Mouse (Mus musculus) embryonic facial prominence, embryonic 11.5 days (tissue): ENCODE results near the gene Kcnk4. TPM values are rescaled to one million over a fixed set of nuclear protein-coding genes. Genes with fewer than 3 reads are reported as not detected.

Experiments
- ATAC-seq: fragments of 200-750 bp; cut with Nextera tagmentation; replicated peaks from 2 replicates; pipeline ENCODE4 v1.8.0; 2017; ENCODE audit warnings: low read depth; ENCODE audit not compliant: insufficient number of reproducible peaks, low FRiP score, low TSS enrichment
- DNase-seq: peaks from one replicate; pipeline ENCODE4 v3.0.0-alpha.2; 2015; ENCODE audit warnings: low spot score
- H3K27ac ChIP-seq: fragments of 300-500 bp; sonication (generic); replicated peaks from 2 replicates; pipeline ENCODE4 v1.5.1; 2014; ENCODE audit warnings: mild to moderate bottlenecking, low read depth, low read length, control low read depth
- H3K27me3 ChIP-seq: fragments of 300-500 bp; sonication (generic); 2 replicates; pipeline ENCODE4 v1.6.1; 2014; ENCODE audit warnings: mild to moderate bottlenecking, low read length, moderate library complexity, mixed read lengths; ENCODE audit not compliant: control insufficient read depth, insufficient read depth
- H3K36me3 ChIP-seq: fragments of 300-500 bp; sonication (generic); replicated peaks from 2 replicates; pipeline ENCODE4 v1.6.1; 2014; ENCODE audit warnings: low read depth, mild to moderate bottlenecking, low read length, moderate library complexity, mixed read lengths; ENCODE audit not compliant: control insufficient read depth, insufficient read depth
- H3K4me1 ChIP-seq: fragments of 300-500 bp; sonication (generic); 2 replicates; pipeline ENCODE4 v1.6.1; 2014; ENCODE audit warnings: low read length, mixed read lengths; ENCODE audit not compliant: control insufficient read depth, insufficient read depth
- H3K4me2 ChIP-seq: fragments of 300-500 bp; sonication (generic); 2 replicates; pipeline ENCODE4 v1.6.1; 2014; ENCODE audit warnings: low read depth, mild to moderate bottlenecking, control low read depth, low read length, moderate library complexity
- H3K4me3 ChIP-seq: fragments of 300-500 bp; sonication (generic); 2 replicates; pipeline ENCODE4 v1.5.1; 2014; ENCODE audit warnings: low read depth, low read length, control low read depth
- H3K9ac ChIP-seq: fragments of 300-500 bp; sonication (generic); replicated peaks from 2 replicates; pipeline ENCODE4 v1.6.1; 2014; ENCODE audit warnings: mild to moderate bottlenecking, control low read depth, low read length
- H3K9me3 ChIP-seq: fragments of 300-500 bp; sonication (generic); replicated peaks from 2 replicates; pipeline ENCODE4 v1.6.1; 2016; ENCODE audit warnings: mild to moderate bottlenecking, low read length, inconsistent platforms, mixed read lengths; ENCODE audit not compliant: control insufficient read depth
- WGBS: fragments of 180-500 bp; shearing (Covaris S2); extraction: QIAGEN DNeasy Blood & Tissue Kit; methylation state at CpG from one replicate; pipeline ENCODE4 v1.1.7; 2014; 5-methylcytosine and 5-hydroxymethylcytosine counted together
- polyA plus RNA-seq: library from polyadenylated mRNA; unstranded; fragments of >200 nt; fragmentation: Nextera tagmentation; extraction: Ambion mirVana; gene quantifications from 2 replicates; pipeline ENCODE4 v1.2.1, GENCODE M21; 2014

Kcnk4 gene
- polyA plus RNA-seq, 1 experiment from 2014 or later: 0.32 TPM

- Histone ChIP-seq H3K4me1 (peaks cover 6% of the 10 kb centered on the region), H3K9me3 (no peaks in the 10 kb centered on the region), H3K4me3 (0 out of 2 replicates have a peak overlapping the region, but pooled peaks have one; percentile 44), H3K27ac (peak overlapping the region; percentile 91; the same call in 1 of the 2 replicates), H3K27me3 (no peaks in the 10 kb centered on the region), H3K9ac (0 out of 2 replicates have a peak overlapping the region, but pooled peaks have one; percentile 28), H3K36me3 (peaks cover 3% of the 10 kb centered on the region), H3K4me2 (peak overlapping the region; percentile 94)
- ATAC-seq (no peak), DNase-seq (no peak)
- WGBS: 23% methylated on average over 3 of the region's 3 CpGs
These were observed 18.4 kb upstream of the Kcnk4 start for GRCm38 (mm10) chr19:6952712-6953037.

- H3K36me3 ChIP-seq: peaks cover 3% of the 10 kb centered on the region
- H3K4me1 ChIP-seq: peaks cover 6% of the 10 kb centered on the region
- H3K4me3 ChIP-seq: peak overlapping the region; percentile 44
- H3K27ac ChIP-seq: peak overlapping the region; percentile 91
- DNase-seq (peak; percentile 28), ATAC-seq (0 out of 2 replicates have a peak, but pooled peaks have one; percentile 6)
- no peaks in the 10 kb centered on the region for H3K9me3 ChIP-seq
- peak overlapping the region; percentile 94 for H3K4me2 ChIP-seq
- WGBS: 2% methylated on average over 31 of the region's 31 CpGs
- no peaks in the 10 kb centered on the region for H3K27me3 ChIP-seq
- peak overlapping the region; percentile 74 for H3K9ac ChIP-seq
These were observed 17.8 kb upstream of the Kcnk4 start for GRCm38 (mm10) chr19:6951994-6952711.

GRCm38 (mm10) chr19:6951381-6951968 is 17.2 kb upstream of the Kcnk4 start:
- peak overlapping the region; percentile 74 for H3K9ac ChIP-seq
- peak; percentile 75 for ATAC-seq
- H3K27ac ChIP-seq: peak overlapping the region; percentile 91
- no peaks in the 10 kb centered on the region for H3K27me3 ChIP-seq
- peaks cover 6% of the 10 kb centered on the region for H3K4me1 ChIP-seq
- peak; percentile 95 for DNase-seq
- no peaks in the 10 kb centered on the region for H3K9me3 ChIP-seq
- peaks cover 3% of the 10 kb centered on the region for H3K36me3 ChIP-seq
- peak overlapping the region; percentile 44 for H3K4me3 ChIP-seq
- WGBS: under 1% methylated on average over 35 of the region's 35 CpGs
- peak overlapping the region; percentile 94 for H3K4me2 ChIP-seq

- WGBS: under 1% methylated on average over 28 of the region's 28 CpGs
- H3K9ac ChIP-seq: peak overlapping the region; percentile 74
These were observed 16.4 kb upstream of the Kcnk4 start for GRCm38 (mm10) chr19:6950613-6951153.

GRCm38 (mm10) chr19:6949951-6950350 is 15.6 kb upstream of the Kcnk4 start:
- Histone ChIP-seq H3K27me3 (no peaks in the 10 kb centered on the region), H3K4me2 (peak overlapping the region; percentile 94), H3K36me3 (no peaks in the 10 kb centered on the region), H3K9me3 (no peaks in the 10 kb centered on the region), H3K4me3 (peak overlapping the region; percentile 44; the same call in 1 of the 2 replicates), H3K9ac (peak overlapping the region; percentile 74), H3K27ac (0 out of 2 replicates have a peak overlapping the region, but pooled peaks have one; percentile 64), H3K4me1 (peaks cover 6% of the 10 kb centered on the region)
- ATAC-seq (no peak), DNase-seq (no peak)
- WGBS: 56% methylated on average over 5 of the region's 5 CpGs

More at GRCm38 (mm10) chr19:6950613-6951153, 16.4 kb upstream of the Kcnk4 start:
- Histone ChIP-seq H3K4me3 (peak overlapping the region; percentile 44), H3K4me2 (peak overlapping the region; percentile 94), H3K27me3 (no peaks in the 10 kb centered on the region), H3K27ac (peak overlapping the region; percentile 91), H3K4me1 (peaks cover 6% of the 10 kb centered on the region), H3K36me3 (peaks cover 2% of the 10 kb centered on the region), H3K9me3 (no peaks in the 10 kb centered on the region)
- ATAC-seq (peak; percentile 55), DNase-seq (peak; percentile 80)

GRCm38 (mm10) chr19:6949532-6949931 is 15.2 kb upstream of the Kcnk4 start:
- H3K9ac ChIP-seq: no peak overlapping the region
- 90% methylated on average over 5 of the region's 5 CpGs for WGBS
- H3K27ac ChIP-seq: no peak overlapping the region
- H3K4me3 ChIP-seq: no peak overlapping the region
- no peaks in the 10 kb centered on the region for H3K27me3 ChIP-seq
- no peaks in the 10 kb centered on the region for H3K36me3 ChIP-seq
- no peak for ATAC-seq
- no peak overlapping the region for H3K4me2 ChIP-seq
- DNase-seq: no peak
- peaks cover 6% of the 10 kb centered on the region for H3K4me1 ChIP-seq
- no peaks in the 10 kb centered on the region for H3K9me3 ChIP-seq

- Histone ChIP-seq H3K9ac (no peak overlapping the region), H3K27me3 (no peaks in the 10 kb centered on the region), H3K36me3 (no peaks in the 10 kb centered on the region), H3K4me2 (no peak overlapping the region), H3K4me1 (peaks cover 6% of the 10 kb centered on the region), H3K9me3 (no peaks in the 10 kb centered on the region), H3K27ac (no peak overlapping the region), H3K4me3 (no peak overlapping the region)
- no peak for ATAC-seq
- DNase-seq: no peak
- 83% methylated on average over 4 of the region's 4 CpGs for WGBS
These were observed 13.9 kb upstream of the Kcnk4 start for GRCm38 (mm10) chr19:6948186-6948585.

GRCm38 (mm10) chr19:6947742-6948141 is 13.4 kb upstream of the Kcnk4 start:
- Histone ChIP-seq H3K9ac (no peak overlapping the region), H3K27me3 (no peaks in the 10 kb centered on the region), H3K4me2 (no peak overlapping the region), H3K27ac (no peak overlapping the region), H3K36me3 (no peaks in the 10 kb centered on the region), H3K4me3 (no peak overlapping the region), H3K9me3 (no peaks in the 10 kb centered on the region), H3K4me1 (peaks cover 5% of the 10 kb centered on the region)
- 43% methylated on average over 4 of the region's 4 CpGs for WGBS
- ATAC-seq (no peak), DNase-seq (no peak)
